Comparison of ENCODE assay signal across 8 mouse cellular contexts in genomic region chr9:79961630-79962285, GRCm38 (mm10). TPM values are rescaled to one million over a fixed set of nuclear protein-coding genes. Genes with fewer than 3 reads are reported as not detected.
DNase-seq lines count a peak whose midpoint lies in the region; ATAC-seq and TF ChIP-seq lines count a peak whose summit lies in the region.

No protein-coding gene starts in this region.

- TF ChIP-seq POLR2A in heart, adult 2 months (IDR thresholded peaks at IDR 0.05; ENCODE audit: insufficient read depth, low read depth, low read length), result peak; percentile 79
- TF ChIP-seq POLR2A in limb, embryonic 14.5 days (IDR thresholded peaks at IDR 0.05; ENCODE audit: borderline replicate concordance, extremely low read depth, insufficient read depth, insufficient read length), result no peak
- TF ChIP-seq POLR2A in thymus, adult 2 months (IDR thresholded peaks at IDR 0.05; ENCODE audit: control insufficient read depth, extremely low read depth, insufficient read depth, low read length, poor library complexity), result no peak

- H3K27me3 ChIP-seq in heart, adult 2 months (ENCODE audit: control insufficient read depth, insufficient read depth, low read length), result no peaks in the 10 kb centered on the region
- H3K27me3 ChIP-seq in intestine, embryonic 16.5 days (replicated peaks; ENCODE audit: control insufficient read depth, insufficient read depth, low read length), result no peaks in the 10 kb centered on the region
- no peaks in the 10 kb centered on the region for H3K27me3 ChIP-seq in limb, embryonic 14.5 days (ENCODE audit: control insufficient read depth, insufficient read depth, low read length)
- no peaks in the 10 kb centered on the region for H3K27me3 ChIP-seq in midbrain, postnatal 0 days (ENCODE audit: insufficient read depth, low read length)
- no peaks in the 10 kb centered on the region for H3K27me3 ChIP-seq in thymus, adult 2 months (ENCODE audit: control insufficient read depth, insufficient read depth, low read length)

- intact Hi-C loops in heart, adult 2 months (cut with DNase I), result loop anchor here (2.0 to 10.0 kb wide), 2 partner anchors 15 to 203 kb away; partner anchors contain the start of gene Myo6

- peaks cover 27% of the 10 kb centered on the region for H3K36me3 ChIP-seq in heart, adult 2 months (ENCODE audit: control insufficient read depth, insufficient read depth, low read length)
- H3K36me3 ChIP-seq in intestine, embryonic 16.5 days (ENCODE audit: control insufficient read depth, insufficient read depth, low read length), result no peaks in the 10 kb centered on the region
- H3K36me3 ChIP-seq in limb, embryonic 14.5 days (ENCODE audit: control insufficient read depth, insufficient read depth, low read length), result no peaks in the 10 kb centered on the region
- no peaks in the 10 kb centered on the region for H3K36me3 ChIP-seq in midbrain, postnatal 0 days (ENCODE audit: insufficient read depth, low read length)
- H3K36me3 ChIP-seq in thymus, adult 2 months (ENCODE audit: control insufficient read depth, insufficient read depth, low read length), result no peaks in the 10 kb centered on the region

- peaks cover 26% of the 10 kb centered on the region for H3K4me1 ChIP-seq in heart, adult 2 months (ENCODE audit: control insufficient read depth, insufficient read depth, low read length)
- H3K4me1 ChIP-seq in intestine, embryonic 16.5 days (ENCODE audit: control insufficient read depth, insufficient read depth, low read length), result peaks cover 3% of the 10 kb centered on the region
- H3K4me1 ChIP-seq in limb, embryonic 14.5 days (ENCODE audit: control insufficient read depth, insufficient read depth, low read length), result no peaks in the 10 kb centered on the region
- no peaks in the 10 kb centered on the region for H3K4me1 ChIP-seq in midbrain, postnatal 0 days (ENCODE audit: insufficient read depth, low read length)
- no peaks in the 10 kb centered on the region for H3K4me1 ChIP-seq in thymus, adult 2 months (replicated peaks; ENCODE audit: control insufficient read depth, insufficient read depth, low read length)

- TF ChIP-seq CTCF in heart, adult 2 months (IDR thresholded peaks at IDR 0.05), result peak; percentile 14; the same call in 1 of the 2 replicates
- TF ChIP-seq CTCF in midbrain, postnatal 0 days (IDR thresholded peaks at IDR 0.05), result no peak
- no peak for TF ChIP-seq CTCF in thymus, adult 2 months (IDR thresholded peaks at IDR 0.05; ENCODE audit: borderline replicate concordance, control insufficient read depth, extremely low read depth, insufficient read depth, low read length, poor library complexity)

- DNase-seq in layer of hippocampus, adult 11-12 months (ENCODE audit: low spot score), result peak; percentile 45
- DNase-seq in layer of hippocampus, adult 9-10 months (ENCODE audit: low spot score), result no peak
- DNase-seq in embryo, embryonic 10.5 days (ENCODE audit: low spot score), result peak; percentile 22
- peak; percentile 81 to 86 for DNase-seq in heart, adult 2 months
- no peak for DNase-seq in limb, embryonic 14.5 days (ENCODE audit: low spot score)
- DNase-seq in midbrain, postnatal 0 days (ENCODE audit: low spot score), result peak; percentile 58
- DNase-seq in thymus, adult 2 months, result no peak

- H3K4me2 ChIP-seq in intestine, embryonic 16.5 days (ENCODE audit: low read depth, low read length), result no peak overlapping the region; the same call in 1 of the 2 replicates
- no peak overlapping the region for H3K4me2 ChIP-seq in limb, embryonic 14.5 days (replicated peaks; ENCODE audit: low read depth, low read length, severe bottlenecking)
- peak overlapping the region; percentile 42 for H3K4me2 ChIP-seq in midbrain, postnatal 0 days (ENCODE audit: low read depth, low read length, poor library complexity, severe bottlenecking)

- peaks cover 6% of the 10 kb centered on the region for H3K79me2 ChIP-seq in heart, adult 2 months (replicated peaks; ENCODE audit: control insufficient read depth, insufficient read depth, low read length)

- H3K4me3 ChIP-seq in heart, adult 2 months, result peak overlapping the region; percentile 37
- H3K4me3 ChIP-seq in intestine, embryonic 16.5 days (ENCODE audit: low read length), result peak overlapping the region; percentile 14; the same call in 1 of the 2 replicates
- H3K4me3 ChIP-seq in limb, embryonic 14.5 days (replicated peaks; ENCODE audit: low read length), result no peak overlapping the region
- H3K4me3 ChIP-seq in midbrain, postnatal 0 days (ENCODE audit: low read depth, low read length), result peak overlapping the region; percentile 30; the same call in 1 of the 2 replicates
- no peak overlapping the region; the same call in 1 of the 2 replicates for H3K4me3 ChIP-seq in thymus, adult 2 months (ENCODE audit: control insufficient read depth, insufficient read depth, low read length)

- no peak for ATAC-seq in intestine, embryonic 16.5 days
- no peak for ATAC-seq in limb, embryonic 14.5 days (ENCODE audit: low FRiP score, low read depth)
- peak; percentile 93 for ATAC-seq in midbrain, postnatal 0 days (ENCODE audit: low FRiP score)

- peak overlapping the region; percentile 90 for H3K27ac ChIP-seq in heart, adult 2 months
- peak overlapping the region; percentile 66 for H3K27ac ChIP-seq in intestine, embryonic 16.5 days (ENCODE audit: low read length)
- H3K27ac ChIP-seq in limb, embryonic 14.5 days (replicated peaks; ENCODE audit: low read depth, low read length), result peak overlapping the region; percentile 8; the same call in 1 of the 2 replicates
- H3K27ac ChIP-seq in midbrain, postnatal 0 days (ENCODE audit: low read depth, low read length), result 0 out of 2 replicates have a peak overlapping the region, but pooled peaks have one; percentile 32
- H3K27ac ChIP-seq in thymus, adult 2 months (ENCODE audit: control insufficient read depth, insufficient read depth, low read length), result no peak overlapping the region; the same call in 1 of the 2 replicates

- peak; percentile 61 for TF ChIP-seq EP300 in heart, adult 2 months (IDR thresholded peaks at IDR 0.05; ENCODE audit: insufficient read depth, low read depth, low read length)

- no peaks in the 10 kb centered on the region for H3K9me3 ChIP-seq in intestine, embryonic 16.5 days (ENCODE audit: control insufficient read depth, low read length)
- no peaks in the 10 kb centered on the region for H3K9me3 ChIP-seq in limb, embryonic 14.5 days (ENCODE audit: control insufficient read depth, low read length)
- no peaks in the 10 kb centered on the region for H3K9me3 ChIP-seq in midbrain, postnatal 0 days (ENCODE audit: low read length)

- peak overlapping the region; percentile 43 for H3K9ac ChIP-seq in heart, adult 2 months (ENCODE audit: low read depth, low read length)
- H3K9ac ChIP-seq in intestine, embryonic 16.5 days (ENCODE audit: low read depth, low read length), result no peak overlapping the region
- no peak overlapping the region for H3K9ac ChIP-seq in limb, embryonic 14.5 days (ENCODE audit: low read depth, low read length, severe bottlenecking)
- peak overlapping the region; percentile 42; the same call in 1 of the 2 replicates for H3K9ac ChIP-seq in midbrain, postnatal 0 days (replicated peaks; ENCODE audit: low read length, poor library complexity, severe bottlenecking)

- 16% methylated on average over 16 of the region's 16 CpGs for WGBS in heart, adult 2 months
- 54% methylated on average over 16 of the region's 16 CpGs for WGBS in intestine, embryonic 16.5 days
- 69% methylated on average over 16 of the region's 16 CpGs for WGBS in limb, embryonic 14.5 days
- WGBS in midbrain, postnatal 0 days, result 44% methylated on average over 16 of the region's 16 CpGs
- WGBS in thymus, adult 2 months, result 80% methylated on average over 16 of the region's 16 CpGs

RNA-seq across cellular contexts. Expression of gene Filip1, which starts 50.9 kb away (rescaled TPM):
- total RNA-seq in heart, adult 2 months (2021), result 100 to 1,000 TPM in 1 of 2 experiments, 10 to 100 TPM in 1; 91.1 to 126 TPM
- 18.8 and 31.3 TPM in 2 replicates for polyA plus RNA-seq in heart, adult 2 months (2012; rRNA removed)
- polyA plus RNA-seq in intestine, embryonic 16.5 days (2015; fragmentation: Nextera tagmentation; extraction: Ambion mirVana), result 5.5 TPM in 2 replicates
- 3.4 and 4.9 TPM in 2 replicates for polyA plus RNA-seq in limb, embryonic 14.5 days (2012; rRNA removed)
- polyA plus RNA-seq in limb, embryonic 14.5 days (2014; fragmentation: Nextera tagmentation; extraction: Ambion mirVana), result 5.8 and 6.0 TPM in 2 replicates
- total RNA-seq in midbrain, postnatal 0 days (2014; rRNA removed), result 3.1 and 4.3 TPM in 2 replicates
- polyA plus RNA-seq in midbrain, postnatal 0 days (2015; fragmentation: Nextera tagmentation; extraction: Ambion mirVana), result 2.8 and 3.6 TPM in 2 replicates
- polyA plus RNA-seq in thymus, adult 2 months (2012; rRNA removed), result 0.51 and 0.90 TPM in 2 replicates

Comparison
In these comparisons a context has a peak if more than half of its experiments do, and no peak if none do; other contexts are left out.
1. DNase-seq: peak in layer of hippocampus, adult 11-12 months (single experiment), embryo, embryonic 10.5 days (single experiment), heart, adult 2 months (2 of 2) and midbrain, postnatal 0 days (single experiment); none in layer of hippocampus, adult 9-10 months (single experiment), limb, embryonic 14.5 days (single experiment) and thymus, adult 2 months (single experiment).
2. H3K4me3 ChIP-seq: peak in heart, adult 2 months (single experiment), intestine, embryonic 16.5 days (single experiment) and midbrain, postnatal 0 days (single experiment); none in limb, embryonic 14.5 days (single experiment) and thymus, adult 2 months (single experiment).
3. H3K9ac ChIP-seq: peak in heart, adult 2 months (single experiment) and midbrain, postnatal 0 days (single experiment); none in intestine, embryonic 16.5 days (single experiment) and limb, embryonic 14.5 days (single experiment).